Mouse (Mus musculus): Measurements from ENCODE around the gene Vmn2r-ps130. TPM values are rescaled to one million over a fixed set of nuclear protein-coding genes. Genes with fewer than 3 reads are reported as not detected.
"Not testable (repeated sequence)": the region's sequence is repeated elsewhere in the genome, so short reads cannot be mapped to it uniquely, and the experiment has no call there.

The Vmn2r-ps130 gene
- not detected in 2 replicates for total RNA-seq (2021)
- long read RNA-seq: 0 reads

- DNase-seq: not testable (repeated sequence)
These were observed at the start of gene Vmn2r-ps130 for GRCm38 (mm10) chr17:23060866-23061265. TSS of gene Vmn2r-ps130 (plus strand) at chr17:23061166.

Other genes starting within 250 kb of the Vmn2r-ps130 start
- gene Zfp945, start 194.0 kb upstream of the Vmn2r-ps130 start, total RNA-seq (2021): 15.0 and 19.5 TPM in 2 replicates
- not detected in 2 replicates for gene Vmn2r113, start 118.2 kb upstream of the Vmn2r-ps130 start, total RNA-seq (2021)
- 14.0 and 16.0 TPM in 2 replicates for gene Zfp40, start 132.1 kb downstream of the Vmn2r-ps130 start, total RNA-seq (2021)